Mouse (Mus musculus) urinary bladder, adult 18-20 months (tissue): Measurements from ENCODE around the gene Vmn2r106.

Experiments
- DNase-seq, 2 experiments: peaks; one replicate each; pipeline ENCODE4 v3.0.0; 2022; ENCODE audit warnings: low spot score in 2 of 2, mixed read lengths in 2 of 2

Gene Vmn2r106

GRCm38 (mm10) chr17:20285453-20285852, at the start of gene Vmn2r106:
TSS of gene Vmn2r106 (minus strand) at chr17:20285553.
- DNase-seq = no peak

GRCm38 (mm10) chr17:20305790-20306189, 20.4 kb upstream of the Vmn2r106 start:
- no peak for DNase-seq

- DNase-seq = no peak
These were observed 1.6 kb upstream of the Vmn2r106 start for GRCm38 (mm10) chr17:20286906-20287305.

GRCm38 (mm10) chr17:20255522-20255921, 29.8 kb downstream of the Vmn2r106 start:
- no peak for DNase-seq

GRCm38 (mm10) chr17:20234952-20235351, 50.4 kb downstream of the Vmn2r106 start, which contains the start of gene Vmn2r105:
TSS of gene Vmn2r105 (minus strand) at chr17:20235052.
- DNase-seq = no peak
